Mouse (Mus musculus) cerebellum, adult 2 months (tissue): ENCODE measurements at regions not wholly inside any gene's neighbourhood (a gene's known extent, or its start where the extent isn't known, plus 50 kb on each side); places are given as distances from the start of the nearest gene placed in this dataset.

Experiments
- CTCF ChIP-seq: fragments of 200-500 bp; IDR thresholded peaks from 2 replicates; pipeline ENCODE4 v1.5.1; 2011; ENCODE audit warnings: low read depth, mild to moderate bottlenecking, control low read depth, low read length, moderate library complexity, borderline replicate concordance; ENCODE audit not compliant: insufficient read depth
- POLR2A ChIP-seq: fragments of 200-500 bp; IDR thresholded peaks from 2 replicates; pipeline ENCODE4 v1.6.1; 2011; ENCODE audit warnings: low read length, control low read depth, borderline replicate concordance; ENCODE audit not compliant: insufficient read depth

DNA sequence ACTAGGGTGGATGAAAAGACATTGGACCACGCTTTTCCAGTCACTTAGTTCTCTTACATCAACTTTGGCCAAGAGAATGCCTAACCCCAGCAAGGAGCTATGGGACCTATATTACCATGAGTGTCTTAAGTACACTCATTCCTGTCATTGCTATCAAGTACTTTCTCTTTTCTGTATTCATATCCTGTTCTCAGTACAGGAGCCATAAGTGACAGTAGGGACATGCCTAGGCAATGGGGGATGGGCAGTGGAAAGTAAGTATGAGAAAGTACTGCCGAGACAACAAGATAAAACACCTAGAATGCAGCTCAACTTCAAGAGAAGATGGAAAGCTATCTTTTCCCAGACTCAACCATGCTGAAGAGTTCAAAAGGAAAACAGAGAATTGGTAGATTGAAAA is 247.6 kb upstream of the Prep start:
- TF ChIP-seq POLR2A (no peak), CTCF (no peak)
